8 mouse cellular contexts compared by ENCODE assay signal in the genomic region with DNA sequence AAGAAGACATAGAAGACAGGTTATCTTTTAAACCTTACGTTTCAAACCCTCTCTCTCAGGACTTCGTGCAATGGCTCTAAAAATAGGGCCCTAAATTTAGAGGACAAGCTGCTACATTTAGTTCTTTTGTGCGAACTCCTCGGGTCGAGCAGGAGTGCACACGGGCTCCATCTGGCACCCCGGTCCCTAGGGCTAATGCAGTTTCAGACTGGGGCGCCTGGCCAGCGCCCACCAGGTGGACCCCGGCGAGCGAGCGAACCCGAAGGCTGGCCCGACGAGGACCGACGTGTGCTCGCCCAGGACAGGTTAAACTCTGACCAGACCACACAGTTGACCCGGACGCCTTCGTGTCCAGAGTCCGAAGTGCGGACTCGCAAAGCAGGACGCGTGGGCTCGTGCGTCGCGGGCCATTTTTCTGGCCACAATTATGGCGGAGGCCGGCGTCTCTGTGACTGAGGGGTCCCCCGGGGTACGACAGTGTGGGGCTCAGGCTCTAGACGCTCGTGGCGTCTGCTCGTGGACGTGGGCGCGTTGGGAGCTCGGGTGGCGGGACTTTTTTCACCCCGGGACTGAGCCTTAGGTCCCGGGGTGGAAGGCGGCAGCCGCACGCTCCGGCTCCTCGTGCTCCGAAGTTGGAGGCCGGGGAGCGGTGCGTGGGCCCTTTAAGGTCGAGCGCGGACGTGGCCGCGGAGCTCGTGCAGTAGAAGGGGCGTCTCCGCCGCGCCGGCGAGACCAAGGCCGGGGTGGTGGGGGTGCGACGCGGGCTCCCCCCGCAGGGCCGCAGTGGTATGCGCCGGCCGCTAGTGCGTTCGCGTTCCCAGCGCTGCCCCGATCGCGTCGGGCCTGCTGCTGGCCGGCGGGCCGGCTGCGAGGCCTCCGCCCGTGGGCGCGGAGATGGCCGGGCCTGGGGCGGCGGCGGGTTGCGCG. TPM values are rescaled to one million over a fixed set of nuclear protein-coding genes. Genes with fewer than 3 reads are reported as not detected.
A peak's percentile ranks its signal among the peaks of the same experiment; 100 is the strongest.
DNase-seq lines count a peak whose midpoint lies in the region; ATAC-seq and TF ChIP-seq lines count a peak whose summit lies in the region.

No protein-coding gene starts in this region.

- in situ Hi-C loops in Patski (cut with MboI; ENCODE audit: low pct_unique_long_range_greater_than_20kb): loop anchor here (5.0 kb wide), 1 partner anchor 74 kb away; no protein-coding TSS in a partner anchor

- no peak for DNase-seq in Patski (ENCODE audit: low read depth, low spot score)
- peak; percentile 93 to 98 for DNase-seq in cerebellum, postnatal 14 days
- DNase-seq in frontal cortex, postnatal 25 days (ENCODE audit: low spot score in 2 of 2): peak; percentile 88 to 92
- DNase-seq in left cerebral cortex, adult 11 months (ENCODE audit: low spot score): peak; percentile 92
- DNase-seq in lung, postnatal 4 days: peak; percentile 96 to 97
- DNase-seq in retina, postnatal 7 days (ENCODE audit: low read depth, low spot score): peak; percentile 91
- DNase-seq in urinary bladder, adult 2 months (ENCODE audit: low spot score): peak; percentile 95

- CTCF ChIA-PET in Patski (lab: Charles Lee): interaction anchor here (0.8 to 1.5 kb wide), 2 partner anchors 39 to 64 kb away, joined by 3 read pairs; a partner anchor contains a TSS

- ATAC-seq in Patski: peak; percentile 90
- ATAC-seq in hindbrain, embryonic 15.5 days (ENCODE audit: low FRiP score, low read depth): peak; percentile 97

- peak overlapping the region; percentile 63 for H3K4me2 ChIP-seq in hindbrain, embryonic 15.5 days

- TF ChIP-seq CTCF in Patski (IDR thresholded peaks at IDR 0.05): no peak

- no peaks in the 10 kb centered on the region for H3K36me3 ChIP-seq in hindbrain, embryonic 15.5 days

- H3K9me3 ChIP-seq in hindbrain, embryonic 15.5 days: no peaks in the 10 kb centered on the region

- peak overlapping the region; percentile 91 for H3K27ac ChIP-seq in hindbrain, embryonic 15.5 days (replicated peaks)

- H3K4me3 ChIP-seq in hindbrain, embryonic 15.5 days: peak overlapping the region; percentile 92

- peak overlapping the region; percentile 87 for H3K9ac ChIP-seq in hindbrain, embryonic 15.5 days

- no peaks in the 10 kb centered on the region for H3K27me3 ChIP-seq in Patski
- no peaks in the 10 kb centered on the region for H3K27me3 ChIP-seq in hindbrain, embryonic 15.5 days

- H3K4me1 ChIP-seq in hindbrain, embryonic 15.5 days (replicated peaks): peaks cover 25% of the 10 kb centered on the region

- WGBS in hindbrain, embryonic 15.5 days: under 1% methylated on average over 98 of the region's 100 CpGs

- POLR2A ChIA-PET in Patski (lab: Charles Lee): no interaction called here

RNA-seq across cellular contexts. Expression of a gene that starts 35.3 kb away (rescaled TPM):
- 103 TPM for polyA plus RNA-seq in Patski (2021)
- 30.4 and 36.5 TPM in 2 replicates for polyA plus RNA-seq in hindbrain, embryonic 15.5 days (2015; fragmentation: Nextera tagmentation; extraction: Ambion mirVana)
- polyA plus RNA-seq in urinary bladder, adult 2 months (2012; rRNA removed): 58.4 and 62.9 TPM in 2 replicates
